Mouse (Mus musculus) embryo, embryonic 11 days (tissue): ENCODE results near the gene Ttll5.
A peak's percentile ranks its signal among the peaks of the same experiment; 100 is the strongest.

Experiments
- DNase-seq: peaks from one replicate; pipeline ENCODE4 v3.0.0-alpha.2; 2015

Ttll5 gene

DNA sequence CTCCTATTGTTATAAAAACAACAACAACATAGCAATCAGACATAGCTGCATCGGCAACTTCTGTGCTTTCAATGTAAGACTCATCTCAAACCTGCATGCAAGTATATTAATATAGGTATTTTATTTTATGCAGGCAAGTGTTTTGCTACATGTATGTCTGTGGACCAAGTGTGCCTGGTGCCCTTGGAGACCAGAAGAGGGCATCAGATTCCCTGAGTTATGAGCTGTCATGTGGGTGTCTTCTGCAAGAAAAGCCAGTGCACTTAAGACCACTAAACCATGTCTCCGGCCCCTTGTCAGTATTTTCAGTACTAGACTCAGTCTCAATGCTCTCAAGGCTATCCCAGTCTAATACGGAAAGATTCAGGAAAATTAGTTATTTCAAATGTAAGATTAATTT, 106.3 kb downstream of the Ttll5 start:
- DNase-seq, result no peak

DNA sequence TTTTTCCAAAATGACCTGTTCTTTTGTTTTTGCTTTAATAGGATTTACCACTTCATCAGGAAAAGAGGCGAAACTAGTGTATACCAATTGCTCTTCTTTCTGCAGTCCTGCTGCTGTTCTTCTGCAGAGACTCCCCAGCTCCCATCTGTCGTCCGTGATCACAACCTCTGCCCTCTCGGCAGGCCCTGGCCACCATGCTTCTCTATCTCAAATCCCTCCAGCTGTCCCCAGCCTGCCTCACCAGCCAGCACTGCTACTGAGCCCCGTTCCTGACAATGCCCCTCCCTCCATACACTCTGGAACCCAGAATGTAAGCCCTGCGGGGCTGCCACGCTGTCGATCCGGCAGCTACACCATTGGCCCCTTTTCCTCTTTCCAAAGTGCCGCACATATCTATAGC, 108.8 kb downstream of the Ttll5 start:
- DNase-seq, result no peak

DNA sequence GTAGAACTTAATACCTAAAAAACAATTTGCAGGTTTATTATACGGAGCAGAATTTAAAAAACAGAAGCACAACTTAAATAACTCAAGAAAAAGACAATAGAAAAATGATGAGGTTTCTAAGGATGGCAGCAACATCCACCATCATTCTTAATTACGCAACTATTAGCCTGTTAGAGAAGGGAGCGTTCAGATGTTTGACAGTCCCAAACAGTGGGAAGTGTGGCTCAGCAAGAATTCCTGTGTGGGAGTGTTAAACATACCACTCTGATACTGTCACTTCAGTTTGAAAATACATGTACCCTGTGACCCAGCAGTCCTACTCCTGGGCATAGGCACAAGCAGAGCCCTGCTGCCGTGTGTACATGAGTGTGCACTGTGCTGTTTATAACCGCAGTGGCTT, 112.9 kb downstream of the Ttll5 start:
- DNase-seq, result no peak

DNA sequence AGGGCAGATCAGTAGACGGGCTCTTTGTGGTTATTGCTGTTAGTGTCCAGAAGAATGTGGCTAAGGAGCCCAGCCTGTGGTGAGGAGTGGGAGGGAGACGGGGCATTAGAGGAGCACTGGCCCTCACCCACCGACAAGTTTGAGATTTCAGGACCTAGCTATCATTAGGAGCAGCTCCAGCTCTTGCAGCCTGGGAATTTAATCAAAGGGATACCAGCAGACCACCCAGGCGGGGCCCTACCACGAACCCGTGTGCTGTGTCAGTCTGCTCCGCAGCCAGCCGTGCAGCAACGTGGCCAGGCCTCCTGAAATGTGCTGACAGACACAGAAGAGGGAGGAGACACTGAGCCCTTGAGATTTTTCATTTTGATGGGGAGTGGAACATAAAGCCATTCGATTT, 119.0 kb downstream of the Ttll5 start:
- peak; percentile 59 for DNase-seq

DNA sequence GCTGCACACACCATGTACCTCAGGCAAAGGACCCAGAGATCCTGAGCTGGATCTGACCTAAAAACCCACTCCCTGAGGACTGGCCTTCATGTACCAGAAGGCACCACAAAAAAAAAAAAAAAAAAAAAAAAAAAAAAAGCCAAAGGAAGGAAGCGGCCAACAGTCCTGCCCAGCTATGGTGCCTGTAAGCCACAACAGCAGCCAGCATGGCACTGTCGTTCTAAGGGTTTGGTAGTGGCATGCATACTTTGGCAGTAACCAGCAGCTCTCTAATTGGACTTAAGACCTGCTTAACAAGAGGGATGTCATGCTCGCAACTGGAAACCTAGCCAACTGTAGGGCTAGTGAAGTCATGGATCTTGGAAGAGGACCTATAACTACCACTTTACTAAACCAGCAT, 120.0 kb downstream of the Ttll5 start:
- DNase-seq, result no peak

DNA sequence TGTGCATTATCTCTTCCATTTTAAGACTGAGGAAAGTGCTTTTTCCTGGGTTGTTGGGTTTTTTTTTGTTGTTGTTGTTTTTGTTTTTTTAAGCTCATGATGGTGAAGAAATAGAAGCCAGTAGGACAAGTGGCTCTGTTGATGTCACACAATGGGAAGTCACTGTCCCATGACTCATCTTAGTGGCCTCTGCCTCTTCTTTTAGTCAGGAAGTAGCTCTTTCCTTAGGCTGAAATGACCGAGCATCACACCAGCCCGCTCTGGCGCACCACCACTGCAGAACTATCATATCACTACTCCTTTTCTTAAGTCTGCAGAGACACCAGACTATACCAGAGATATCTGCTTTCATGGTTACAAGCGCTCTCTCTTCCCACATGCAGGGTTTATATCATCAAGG, 122.7 kb downstream of the Ttll5 start:
- DNase-seq, result no peak

DNA sequence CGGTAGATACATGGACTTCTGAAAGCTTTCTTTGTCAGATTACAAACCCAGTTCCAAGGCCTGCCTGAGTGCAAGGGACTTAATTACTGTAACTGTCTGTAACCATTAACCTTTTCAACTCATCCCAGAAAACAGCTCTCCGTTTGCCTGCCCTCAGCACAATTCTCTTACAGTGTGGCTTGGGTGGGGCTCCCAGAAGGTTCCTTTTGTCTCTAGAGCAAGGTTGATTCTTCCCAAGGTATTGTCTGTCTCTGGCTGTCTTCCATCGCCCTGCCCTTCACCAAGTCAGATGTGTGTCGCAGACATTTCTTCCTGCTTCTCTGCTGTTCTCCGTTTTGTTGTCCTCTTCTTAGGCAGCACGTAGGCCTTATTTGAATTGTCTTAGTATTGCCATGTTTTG, 125.2 kb downstream of the Ttll5 start:
- DNase-seq, result no peak

DNA sequence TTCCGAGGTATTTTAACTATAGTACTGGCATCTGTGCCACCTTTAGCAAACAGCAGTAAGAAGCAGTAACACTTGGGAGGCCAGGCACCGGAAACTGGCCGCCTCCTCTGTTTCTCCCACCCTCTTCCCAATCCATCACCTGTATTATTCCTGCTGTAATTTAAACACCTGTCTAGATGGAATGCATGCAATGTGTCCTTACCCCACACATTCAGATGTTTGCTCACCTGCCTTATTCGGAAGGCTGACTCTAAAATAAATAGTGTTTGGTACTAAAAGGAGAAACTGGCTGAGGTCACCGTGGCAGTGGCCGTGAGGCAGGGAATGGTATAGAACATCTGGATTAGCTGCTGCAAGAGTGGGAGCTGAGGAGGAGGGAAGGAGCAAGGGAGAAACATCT, 125.9 kb downstream of the Ttll5 start:
- DNase-seq, result no peak

DNA sequence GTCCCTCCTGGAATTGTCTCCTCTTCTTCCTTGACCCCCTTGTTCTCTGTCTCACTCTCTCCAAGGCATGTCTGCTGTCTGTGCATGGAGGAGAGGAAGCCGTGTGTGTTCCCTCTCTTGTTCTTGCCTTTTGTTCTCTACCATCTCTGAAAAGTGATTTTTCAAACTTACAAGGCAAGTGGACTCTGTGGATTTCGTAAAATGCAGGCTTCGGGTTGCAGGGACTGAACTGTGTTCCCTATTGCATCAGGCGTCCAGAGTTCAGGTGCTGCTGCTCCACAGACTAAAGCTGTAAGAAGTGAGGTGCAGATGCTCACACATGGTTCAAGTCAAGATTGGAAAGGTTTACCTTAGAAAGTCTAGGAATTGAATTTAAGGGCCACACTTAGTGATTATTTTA, 126.6 kb downstream of the Ttll5 start:
- DNase-seq, result no peak

DNA sequence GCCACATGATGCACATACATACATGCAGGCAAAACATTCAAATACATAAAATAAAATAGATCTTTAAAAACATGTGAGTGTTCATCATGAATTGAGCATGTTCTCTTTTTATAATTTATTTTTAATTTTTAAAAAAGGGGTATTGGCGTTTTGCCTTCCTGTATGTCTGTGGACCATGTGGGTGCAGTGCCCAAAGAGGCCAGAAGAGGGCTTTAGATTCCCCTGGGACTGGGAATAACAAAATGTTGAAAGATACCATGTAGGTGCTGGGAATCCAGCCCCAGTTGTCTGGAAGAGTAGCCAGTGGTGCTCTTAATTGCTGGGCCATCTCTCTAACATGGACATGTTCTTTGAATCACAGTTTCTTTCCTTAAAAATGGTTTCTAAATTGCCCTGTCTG, 127.4 kb downstream of the Ttll5 start:
- no peak for DNase-seq

DNA sequence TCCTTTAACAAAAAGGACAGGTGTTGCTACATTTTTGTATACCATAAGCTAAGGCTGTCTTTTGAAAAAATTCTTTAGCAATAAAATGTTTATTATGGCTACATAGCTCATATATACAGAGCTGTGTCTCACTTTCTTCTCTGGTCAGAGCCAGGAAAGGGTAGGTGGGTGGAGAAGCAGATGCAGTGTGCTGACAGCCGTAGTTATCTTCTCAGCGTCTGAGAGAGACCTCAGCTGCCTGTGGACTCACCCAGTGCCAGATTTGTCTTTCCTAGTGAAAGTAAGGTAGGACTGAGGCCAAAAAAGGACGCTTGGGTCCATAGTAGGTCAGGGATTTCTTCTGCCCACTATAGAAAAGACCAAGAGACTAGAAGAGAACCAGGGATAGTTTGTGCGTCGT, 127.9 kb downstream of the Ttll5 start:
- DNase-seq, result no peak

DNA sequence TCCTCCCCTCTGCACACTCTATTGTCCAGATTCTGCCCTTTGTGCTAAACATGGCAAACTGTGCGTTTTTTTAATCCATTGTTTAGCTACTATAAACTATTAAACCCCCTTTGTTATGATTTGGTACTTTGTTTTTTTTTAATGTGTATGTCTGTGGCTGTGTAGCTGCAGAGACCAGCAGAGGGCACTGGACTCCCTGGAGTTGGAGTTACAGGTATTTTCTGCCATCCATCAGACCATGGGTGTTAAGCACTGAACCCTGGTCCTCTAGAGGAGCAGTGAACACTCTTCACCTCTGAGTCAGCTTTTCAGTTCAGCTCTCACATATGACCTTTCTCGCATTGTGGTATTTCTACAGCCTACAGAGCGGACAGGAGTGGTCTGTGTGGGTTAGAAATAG, 129.7 kb downstream of the Ttll5 start:
- DNase-seq, result peak; percentile 41

DNA sequence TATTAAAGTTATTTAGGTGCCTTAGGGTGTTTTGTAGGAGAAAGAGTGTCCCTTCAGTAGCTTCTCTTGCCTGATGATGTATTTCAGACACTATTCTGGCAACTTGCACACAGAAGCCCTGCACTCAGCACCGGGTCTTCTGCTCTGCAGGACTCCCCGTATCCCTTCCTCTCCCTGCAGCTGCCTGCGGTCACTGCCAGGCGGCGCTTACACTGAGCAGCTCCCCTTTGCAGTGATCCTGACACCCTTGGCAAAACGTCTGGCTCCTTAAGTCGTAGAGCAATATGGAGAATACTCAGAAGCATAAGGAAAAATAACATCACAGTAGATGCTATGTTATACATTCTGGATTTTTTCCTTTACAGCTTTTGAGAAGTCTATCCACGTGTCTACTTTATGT, 130.6 kb downstream of the Ttll5 start:
- DNase-seq, result no peak

DNA sequence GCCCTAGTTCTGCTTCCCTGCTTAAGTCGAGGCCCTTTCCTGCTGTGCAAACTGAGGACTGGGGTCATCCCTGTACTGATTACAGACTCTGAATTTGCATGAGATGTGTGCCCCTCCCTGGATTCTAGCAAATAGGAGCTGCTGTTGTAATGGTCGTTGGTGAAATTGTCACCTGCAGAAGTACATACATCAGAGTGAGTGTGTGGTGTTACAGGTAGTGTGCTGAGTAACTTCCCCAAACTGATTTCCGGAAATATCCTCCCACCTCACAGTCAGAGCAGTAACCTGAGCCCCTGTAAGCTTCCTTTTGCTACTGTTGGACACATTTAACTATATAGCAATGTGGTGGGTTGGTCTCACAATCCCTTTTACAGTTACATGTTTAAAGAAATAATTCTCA, 131.2 kb downstream of the Ttll5 start:
- DNase-seq, result no peak

DNA sequence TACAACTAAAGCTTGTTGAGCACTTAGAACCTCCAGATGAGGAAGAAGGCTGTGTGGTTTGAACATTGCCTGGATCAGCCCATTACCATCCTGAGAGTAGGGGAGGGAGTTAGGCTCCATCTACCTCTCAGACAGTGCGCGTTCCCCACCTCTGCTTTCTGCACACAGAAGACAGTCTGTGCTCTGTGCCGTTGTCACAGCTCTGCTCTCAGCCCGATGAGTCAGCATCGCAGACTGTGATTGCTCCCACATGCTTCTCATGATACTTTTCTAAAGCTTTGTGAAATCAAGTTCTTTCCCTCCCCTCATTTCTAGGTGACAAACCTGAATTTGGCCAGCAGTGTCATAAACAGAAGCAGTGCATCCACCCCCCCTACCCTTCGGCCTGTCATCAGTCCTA, 131.8 kb downstream of the Ttll5 start:
- no peak for DNase-seq

DNA sequence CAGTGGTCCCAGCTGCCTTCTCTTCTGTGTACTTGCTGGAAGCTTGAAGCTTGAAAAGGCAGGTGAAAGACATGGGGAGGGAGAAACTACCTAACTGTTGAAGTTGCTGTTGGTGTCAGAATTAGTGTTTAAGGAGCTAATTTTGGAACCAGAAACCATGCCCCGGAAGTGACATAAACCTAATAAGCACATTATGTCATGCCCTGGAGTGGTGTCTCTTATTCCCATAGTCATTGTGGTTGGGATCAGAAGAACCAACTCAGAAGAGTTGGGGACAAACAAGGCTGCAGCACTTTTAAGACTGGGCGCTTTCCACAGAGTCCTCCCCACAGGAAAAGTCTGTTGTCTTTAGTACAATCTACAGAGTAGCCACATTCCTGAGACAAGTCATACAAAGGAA, 134.0 kb downstream of the Ttll5 start:
- no peak for DNase-seq

DNA sequence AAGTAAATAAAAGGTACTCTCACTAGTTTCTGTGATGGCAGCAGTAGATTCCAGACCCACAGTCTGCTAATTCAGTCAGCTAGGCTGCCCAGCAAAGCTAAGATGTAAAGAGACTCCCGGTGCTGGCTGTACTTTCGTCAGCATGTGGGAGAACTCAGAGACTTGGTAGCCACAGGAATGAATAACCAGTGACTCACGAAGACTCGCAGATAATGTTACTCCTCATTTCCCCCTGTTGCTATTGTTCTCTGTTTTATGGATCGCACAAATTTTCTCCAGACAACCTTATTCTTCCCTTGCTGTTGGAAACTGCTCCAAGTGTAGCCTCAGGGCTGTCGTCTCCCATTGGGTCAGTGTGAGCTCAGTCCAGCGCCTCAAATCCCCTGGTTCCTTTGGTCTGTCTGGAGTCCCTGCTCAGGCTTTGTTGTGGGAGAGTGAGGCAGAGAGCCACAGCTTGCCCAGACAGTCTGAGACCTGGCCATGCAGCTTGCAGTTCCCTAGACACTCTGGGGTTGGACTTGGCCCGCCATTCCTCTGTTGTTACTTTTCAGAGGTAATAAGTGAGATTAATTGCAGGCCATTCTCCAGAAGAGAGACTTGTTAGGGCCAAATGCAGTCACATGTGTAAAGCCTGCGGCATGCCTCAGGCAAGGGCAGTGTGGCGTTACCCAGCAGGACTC, 135.5 kb downstream of the Ttll5 start:
- no peak for DNase-seq

DNA sequence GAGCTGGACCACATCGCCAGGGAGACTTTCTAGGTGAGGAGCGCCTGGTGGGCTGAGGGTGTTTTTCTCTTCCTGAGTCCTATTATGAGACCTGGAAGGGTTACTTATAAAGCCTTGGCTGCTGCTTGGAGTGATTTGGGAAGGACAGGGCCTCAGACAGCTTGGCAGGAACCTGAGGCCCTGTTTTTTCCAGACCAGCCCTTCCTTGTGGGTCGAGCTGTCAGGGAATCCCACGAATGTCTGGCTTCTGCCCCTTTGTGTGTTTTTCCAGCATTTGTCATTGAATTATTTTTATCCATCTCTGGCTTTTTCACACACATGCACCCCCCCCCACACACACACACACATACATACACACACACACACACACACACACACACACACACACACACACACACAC, 136.2 kb downstream of the Ttll5 start:
- DNase-seq, result no peak

DNA sequence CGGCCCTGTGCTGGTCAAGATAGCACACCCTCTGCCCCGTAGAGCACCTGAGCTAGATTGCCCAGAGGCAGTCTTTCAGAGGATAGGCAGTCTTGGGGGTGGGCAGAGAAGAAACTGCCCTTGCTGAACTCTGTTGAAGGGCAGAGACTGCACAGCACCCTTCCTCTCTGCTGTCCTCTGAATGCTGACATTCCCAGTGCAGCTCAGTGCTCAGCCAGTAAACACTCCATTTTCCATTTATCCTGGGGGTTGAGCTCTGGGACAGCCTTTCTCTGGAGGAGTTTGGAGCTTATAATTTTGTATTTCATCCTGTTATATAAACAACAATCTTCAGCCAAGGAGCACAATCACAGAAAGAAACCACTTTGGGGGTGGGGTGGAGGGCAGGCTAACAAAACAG, 138.7 kb downstream of the Ttll5 start:
- no peak for DNase-seq

DNA sequence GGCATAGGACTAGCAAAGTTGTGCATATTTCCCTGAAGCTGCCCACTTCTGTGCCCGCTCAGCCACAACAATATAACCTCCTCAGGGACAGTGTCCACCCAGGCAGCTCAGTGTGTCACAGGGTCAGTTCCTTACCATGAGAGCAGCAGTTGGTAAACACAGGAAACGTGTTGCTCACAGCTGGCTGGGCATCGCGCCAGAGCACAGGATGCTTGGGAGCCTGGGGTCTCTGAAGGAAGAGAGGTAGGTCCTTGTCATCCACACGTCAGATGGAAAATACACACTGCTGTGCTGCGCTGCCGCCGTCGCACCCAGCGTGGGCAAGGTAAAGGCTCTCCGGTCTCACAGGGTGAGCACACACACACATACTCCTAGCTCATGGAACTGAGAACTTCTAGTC, 139.2 kb downstream of the Ttll5 start:
- DNase-seq, result no peak

DNA sequence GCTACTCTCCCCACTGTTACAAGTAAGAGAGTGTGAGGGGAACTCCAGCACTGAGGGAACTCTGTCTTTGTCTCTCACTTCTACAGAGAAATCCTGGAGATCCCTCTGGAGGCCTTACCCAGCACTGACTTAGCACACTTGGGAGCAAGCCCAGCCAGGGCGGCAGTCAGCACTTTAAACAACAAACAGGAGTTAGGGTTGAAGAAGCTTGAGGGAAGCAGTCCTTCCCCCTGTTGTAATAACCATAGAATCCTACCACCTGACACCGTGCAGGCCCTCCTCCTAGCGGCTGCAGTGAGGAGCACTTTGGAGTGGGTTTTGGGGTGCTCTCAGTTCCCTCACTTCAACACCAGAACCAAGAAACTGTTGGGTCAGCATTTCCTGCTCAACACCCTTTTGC, 140.0 kb downstream of the Ttll5 start:
- no peak for DNase-seq

DNA sequence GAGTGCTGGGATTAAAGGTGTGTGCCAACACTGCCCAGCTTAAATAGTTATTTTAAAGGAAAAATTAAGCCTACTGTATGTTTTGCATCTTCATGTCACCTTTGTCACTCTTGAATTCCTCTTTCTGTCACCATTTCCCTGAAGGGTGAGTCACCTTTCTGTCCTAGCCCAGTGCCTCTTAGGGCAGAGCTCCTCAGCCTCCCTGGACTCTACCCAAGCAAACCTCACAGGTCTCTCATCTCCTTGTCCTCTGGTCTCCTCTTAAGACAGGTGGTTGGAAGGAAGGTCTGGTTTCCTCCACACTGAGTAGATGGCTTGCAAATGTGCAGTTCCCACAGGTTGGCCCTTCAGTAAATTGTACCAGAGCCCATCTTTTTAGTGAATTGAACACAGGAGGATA, 143.4 kb downstream of the Ttll5 start:
- no peak for DNase-seq

DNA sequence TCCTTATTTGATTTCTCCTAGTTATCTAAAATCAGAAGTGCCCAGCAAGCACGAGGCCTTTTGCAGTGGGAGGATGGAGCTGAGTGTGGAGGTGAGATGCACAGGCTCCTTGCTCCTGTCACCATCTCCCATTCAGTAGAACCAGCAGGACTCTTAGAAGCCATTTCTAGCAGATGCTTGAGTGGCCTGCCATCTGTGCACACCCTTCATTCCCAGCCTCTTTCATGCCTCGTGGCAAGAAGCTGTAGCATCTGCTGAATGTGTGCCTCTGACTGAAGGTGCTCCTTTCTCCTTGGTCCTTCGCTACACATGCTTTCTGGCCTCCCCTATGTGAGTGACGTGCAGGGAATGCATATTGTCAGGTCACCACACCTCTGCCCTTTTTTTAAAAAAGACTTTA, 143.9 kb downstream of the Ttll5 start:
- DNase-seq, result no peak

DNA sequence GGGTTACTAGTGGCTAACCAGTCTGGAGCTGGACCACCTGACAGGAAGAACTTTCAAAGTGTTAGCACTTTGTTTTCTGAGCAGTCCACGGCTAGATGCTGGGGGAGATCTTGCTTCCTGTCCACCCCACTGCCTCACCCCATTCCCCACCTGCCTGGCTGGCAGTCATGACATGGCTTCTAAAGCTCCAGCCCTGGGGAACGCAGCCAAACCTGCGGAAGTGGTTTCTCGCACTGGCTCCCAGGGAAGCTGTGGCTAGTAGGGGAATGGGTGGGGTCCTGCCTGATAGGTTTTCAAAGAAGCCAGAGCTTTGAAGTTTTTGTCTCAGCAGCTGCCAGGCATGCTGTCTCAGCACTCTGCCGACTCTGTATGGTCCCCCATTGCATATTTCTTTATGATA, 145.1 kb downstream of the Ttll5 start:
- no peak for DNase-seq

DNA sequence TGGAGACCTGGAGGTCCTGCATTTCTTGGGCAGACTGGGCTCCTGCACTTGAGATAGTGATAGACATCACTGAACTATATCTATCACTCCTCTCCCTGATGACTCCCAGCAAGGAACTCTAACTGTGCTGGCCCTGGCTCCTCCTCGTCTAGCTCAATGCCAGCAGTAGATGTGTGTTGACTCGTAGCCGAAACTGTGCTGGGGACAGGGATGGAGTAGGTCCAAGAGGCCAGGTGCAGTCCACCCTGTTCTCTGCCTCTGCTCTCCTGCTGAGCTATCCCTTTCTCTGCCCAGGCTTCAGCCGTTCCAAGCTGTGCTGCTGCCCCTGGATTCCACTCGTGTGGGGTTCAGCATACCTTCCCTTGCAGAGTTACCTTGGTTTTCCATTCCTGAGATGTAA, 145.7 kb downstream of the Ttll5 start:
- no peak for DNase-seq

DNA sequence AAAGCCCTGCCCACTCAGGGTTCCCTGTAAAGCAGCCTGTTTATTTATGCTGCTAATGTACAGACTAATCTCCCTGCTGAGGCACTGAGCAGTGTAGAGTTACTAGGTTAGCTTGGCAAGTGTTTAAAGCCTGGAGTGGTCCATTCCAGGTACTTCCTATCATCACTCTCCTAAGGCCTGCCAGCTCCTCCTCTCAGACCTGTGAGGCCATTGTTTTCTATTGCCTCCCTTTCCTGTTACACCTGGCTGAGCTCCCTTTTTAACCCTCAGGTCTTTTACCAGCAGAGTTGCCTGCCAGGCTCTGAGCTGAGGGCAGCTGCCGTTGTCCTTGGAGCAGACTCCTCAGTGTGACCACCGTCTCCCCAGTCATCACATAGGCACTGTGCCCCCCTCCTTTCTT, 146.3 kb downstream of the Ttll5 start:
- DNase-seq, result no peak
